Mouse (Mus musculus) cerebellum, adult 2 months (tissue): ENCODE results near the gene H2-M5.

ENCODE experiments used
- CTCF ChIP-seq: fragments of 200-500 bp; IDR thresholded peaks from 2 replicates; pipeline ENCODE4 v1.5.1; 2011; ENCODE audit warnings: low read depth, mild to moderate bottlenecking, control low read depth, low read length, moderate library complexity, borderline replicate concordance; ENCODE audit not compliant: insufficient read depth
- POLR2A ChIP-seq: fragments of 200-500 bp; IDR thresholded peaks from 2 replicates; pipeline ENCODE4 v1.6.1; 2011; ENCODE audit warnings: low read length, control low read depth, borderline replicate concordance; ENCODE audit not compliant: insufficient read depth

- TF ChIP-seq CTCF (no peak), POLR2A (no peak)
Observed at GRCm38 (mm10) chr17:37016333-37016732, 27.0 kb upstream of the H2-M5 start.
